Mouse (Mus musculus): ENCODE results near the gene Otof.

- no peak for TF ChIP-seq CTCF (IDR thresholded peaks at IDR 0.05)
- TF ChIP-seq POLR2A (IDR thresholded peaks at IDR 0.05; ENCODE audit: insufficient read depth, low read depth, low read length), result no peak
- no peak for TF ChIP-seq EP300 (IDR thresholded peaks at IDR 0.05; ENCODE audit: insufficient read depth, low read depth, low read length)
Observed at GRCm38 (mm10) chr5:30355114-30355513, 106.6 kb downstream of the Otof start.
